In genomic region chr5:118042599-118042998, GRCm38 (mm10) we compare ENCODE assay signal across 22 mouse cellular contexts. TPM values are rescaled to one million over a fixed set of nuclear protein-coding genes. Genes with fewer than 3 reads are reported as not detected.
DNase-seq lines count a peak whose midpoint lies in the region; ATAC-seq and TF ChIP-seq lines count a peak whose summit lies in the region.
"Had no signal": no experiment of that assay in that cellular context is flagged by ENCODE, and none has a peak within 500 bp of the region (broad histone marks: within the 10 kb centered on the region; RNA-seq: fewer than 3 reads in every experiment).

No protein-coding gene starts in this region.

- no peak for TF ChIP-seq POLR2A in lung, adult 2 months (IDR thresholded peaks at IDR 0.05; ENCODE audit: borderline replicate concordance, extremely low read depth, low read depth, low read length)
- TF ChIP-seq POLR2A in cerebellum, adult 2 months (IDR thresholded peaks at IDR 0.05; ENCODE audit: borderline replicate concordance, insufficient read depth, low read length) = no peak

- 71% methylated on average over 6 of the region's 6 CpGs for WGBS in lung, embryonic 14.5 days
- 62% methylated on average over 6 of the region's 6 CpGs for WGBS in lung, adult 2 months
- 10% methylated on average over 6 of the region's 6 CpGs for WGBS in cerebellum, adult 2 months
- WGBS in midbrain, embryonic 10.5 days = 97% methylated on average over 6 of the region's 6 CpGs

- no peaks in the 10 kb centered on the region for H3K36me3 ChIP-seq in lung, embryonic 14.5 days (ENCODE audit: insufficient read depth)
- H3K36me3 ChIP-seq in midbrain, embryonic 10.5 days = no peaks in the 10 kb centered on the region
- H3K36me3 ChIP-seq: embryonic facial prominence, embryonic 12.5 days; hindbrain, embryonic 13.5 days; limb, embryonic 15.5 days had no signal

- H3K27ac ChIP-seq in lung, embryonic 14.5 days (ENCODE audit: low read depth) = no peak overlapping the region
- H3K27ac ChIP-seq in cerebellum, adult 2 months (ENCODE audit: insufficient read depth, low read length) = peak overlapping the region; percentile 95
- no peak overlapping the region for H3K27ac ChIP-seq in midbrain, embryonic 10.5 days (replicated peaks)
- H3K27ac ChIP-seq: embryonic facial prominence, embryonic 12.5 days; hindbrain, embryonic 13.5 days; limb, embryonic 15.5 days; liver, embryonic 14.5 days had no signal

- no peaks in the 10 kb centered on the region for H3K27me3 ChIP-seq in lung, embryonic 14.5 days (ENCODE audit: insufficient read depth, low read length)
- H3K27me3 ChIP-seq in cerebellum, adult 2 months (ENCODE audit: control insufficient read depth, insufficient read depth, low read length) = no peaks in the 10 kb centered on the region
- peaks cover 15% of the 10 kb centered on the region; the same call in 1 of the 2 replicates for H3K27me3 ChIP-seq in midbrain, embryonic 10.5 days (ENCODE audit: low read depth, poor library complexity, severe bottlenecking)
- H3K27me3 ChIP-seq: embryonic facial prominence, embryonic 12.5 days; hindbrain, embryonic 13.5 days; Patski had no signal

- no peaks in the 10 kb centered on the region for H3K4me1 ChIP-seq in lung, embryonic 14.5 days (ENCODE audit: insufficient read depth)
- no peaks in the 10 kb centered on the region for H3K4me1 ChIP-seq in lung, adult 2 months (ENCODE audit: control insufficient read depth, insufficient read depth, low read length)
- H3K4me1 ChIP-seq in cerebellum, adult 2 months (ENCODE audit: control insufficient read depth, insufficient read depth, low read length) = peaks cover 41% of the 10 kb centered on the region
- peaks cover 15% of the 10 kb centered on the region for H3K4me1 ChIP-seq in midbrain, embryonic 10.5 days
- H3K4me1 ChIP-seq: embryonic facial prominence, embryonic 12.5 days had no signal

- H3K4me3 ChIP-seq in lung, embryonic 14.5 days (ENCODE audit: low read depth, low read length) = no peak overlapping the region
- H3K4me3 ChIP-seq in lung, adult 2 months (replicated peaks; ENCODE audit: extremely low read depth, low read depth, low read length) = no peak overlapping the region
- H3K4me3 ChIP-seq in cerebellum, adult 2 months (replicated peaks; ENCODE audit: insufficient read depth, low read depth, low read length) = no peak overlapping the region
- no peak overlapping the region for H3K4me3 ChIP-seq in midbrain, embryonic 10.5 days
- H3K4me3 ChIP-seq: embryonic facial prominence, embryonic 12.5 days; hindbrain, embryonic 13.5 days; limb, embryonic 15.5 days had no signal

- no peak overlapping the region for H3K9ac ChIP-seq in lung, embryonic 14.5 days
- H3K9ac ChIP-seq: embryonic facial prominence, embryonic 12.5 days; forebrain, postnatal 0 days; hindbrain, embryonic 13.5 days; limb, embryonic 15.5 days; liver, embryonic 14.5 days had no signal

- peak; percentile 58 to 73 for DNase-seq in adrenal gland, adult (ENCODE audit: inconsistent age in 2 of 2, low spot score in 1 of 2)
- no peak for DNase-seq in adrenal gland, adult 8-10 months
- peak; percentile 61 for DNase-seq in lung, embryonic 14.5 days
- no peak for DNase-seq in lung, adult 2 months
- DNase-seq in cerebellum, adult 2 months = peak; percentile 91 to 96
- peak; percentile 92 to 95 for DNase-seq in cerebellum, postnatal 25 days
- no peak for DNase-seq in midbrain, embryonic 10.5 days (ENCODE audit: low spot score)
- DNase-seq in embryo, embryonic 10 days (ENCODE audit: low spot score) = no peak
- DNase-seq: adrenal gland, postnatal 14 days; forebrain, postnatal 0 days; gastrocnemius, postnatal 36 days; kidney, postnatal 25 days; lung, postnatal 4 days; thymus, postnatal 36 days had no signal

- no peak overlapping the region for H3K4me2 ChIP-seq in lung, embryonic 14.5 days
- H3K4me2 ChIP-seq: embryonic facial prominence, embryonic 12.5 days; hindbrain, embryonic 13.5 days; limb, embryonic 15.5 days had no signal

- no peaks in the 10 kb centered on the region for H3K9me3 ChIP-seq in lung, embryonic 14.5 days (ENCODE audit: low read depth, low read length)
- H3K9me3 ChIP-seq in midbrain, embryonic 10.5 days (replicated peaks) = 0 out of 2 replicates have a peak, but pooled peaks cover 4% of the 10 kb centered on the region
- H3K9me3 ChIP-seq: embryonic facial prominence, embryonic 12.5 days; hindbrain, embryonic 13.5 days; limb, embryonic 15.5 days had no signal

- no peak for ATAC-seq in lung, embryonic 14.5 days (ENCODE audit: insufficient read depth)
- ATAC-seq: forebrain, postnatal 0 days; inflammation-experienced regulatory T-cells, adult 6 months; midbrain, embryonic 16.5 days; Patski had no signal

- TF ChIP-seq CTCF in lung, embryonic 14.5 days (IDR thresholded peaks at IDR 0.05; ENCODE audit: low read depth) = no peak
- no peak for TF ChIP-seq CTCF in lung, adult 2 months (IDR thresholded peaks at IDR 0.05; ENCODE audit: insufficient read depth, low read length)
- no peak for TF ChIP-seq CTCF in cerebellum, adult 2 months (IDR thresholded peaks at IDR 0.05; ENCODE audit: borderline replicate concordance, insufficient read depth, low read depth, low read length)

RNA-seq across cellular contexts. Expression of gene Tesc, which starts 15.1 kb away (rescaled TPM):
- 100 to 1,000 TPM; 229 to 287 (median 252) TPM for total RNA-seq in adrenal gland, adult 8-10 months (2022)
- 5.3 and 5.6 TPM in 2 replicates for polyA plus RNA-seq in lung, embryonic 14.5 days (2014; fragmentation: Nextera tagmentation; extraction: Ambion mirVana)
- polyA plus RNA-seq in lung, adult 2 months (2012; rRNA removed) = 5.0 and 6.1 TPM in 2 replicates
- polyA plus RNA-seq in cerebellum, adult 2 months (2012; rRNA removed) = 95.4 and 102 TPM in 2 replicates
- 0.82 and 0.90 TPM in 2 replicates for polyA plus RNA-seq in midbrain, embryonic 10.5 days (2016; fragmentation: Nextera tagmentation; extraction: Ambion mirVana)
- total RNA-seq: megakaryocyte-erythroid progenitor cell, adult 5-6 weeks had no signal

Comparison
In these comparisons a context has a peak if more than half of its experiments do, and no peak if none do; other contexts are left out.
1. DNase-seq: peak in adrenal gland, adult (2 of 2), lung, embryonic 14.5 days (single experiment), cerebellum, adult 2 months (2 of 2) and cerebellum, postnatal 25 days (2 of 2); none in adrenal gland, adult 8-10 months (single experiment), lung, adult 2 months (single experiment), midbrain, embryonic 10.5 days (single experiment) and embryo, embryonic 10 days (single experiment).
2. RNA of gene Tesc, which starts 15.1 kb away (polyA plus RNA-seq): 95.4 to 102 TPM in cerebellum, adult 2 months; 5.0 to 6.1 TPM in lung, adult 2 months, 5.3 to 5.6 TPM in lung, embryonic 14.5 days and 0.82 to 0.90 TPM in midbrain, embryonic 10.5 days; every median in the first group is over 10 times any median in the second.